Mouse (Mus musculus): ENCODE data around the gene Phldb3.

Phldb3 gene

DNA sequence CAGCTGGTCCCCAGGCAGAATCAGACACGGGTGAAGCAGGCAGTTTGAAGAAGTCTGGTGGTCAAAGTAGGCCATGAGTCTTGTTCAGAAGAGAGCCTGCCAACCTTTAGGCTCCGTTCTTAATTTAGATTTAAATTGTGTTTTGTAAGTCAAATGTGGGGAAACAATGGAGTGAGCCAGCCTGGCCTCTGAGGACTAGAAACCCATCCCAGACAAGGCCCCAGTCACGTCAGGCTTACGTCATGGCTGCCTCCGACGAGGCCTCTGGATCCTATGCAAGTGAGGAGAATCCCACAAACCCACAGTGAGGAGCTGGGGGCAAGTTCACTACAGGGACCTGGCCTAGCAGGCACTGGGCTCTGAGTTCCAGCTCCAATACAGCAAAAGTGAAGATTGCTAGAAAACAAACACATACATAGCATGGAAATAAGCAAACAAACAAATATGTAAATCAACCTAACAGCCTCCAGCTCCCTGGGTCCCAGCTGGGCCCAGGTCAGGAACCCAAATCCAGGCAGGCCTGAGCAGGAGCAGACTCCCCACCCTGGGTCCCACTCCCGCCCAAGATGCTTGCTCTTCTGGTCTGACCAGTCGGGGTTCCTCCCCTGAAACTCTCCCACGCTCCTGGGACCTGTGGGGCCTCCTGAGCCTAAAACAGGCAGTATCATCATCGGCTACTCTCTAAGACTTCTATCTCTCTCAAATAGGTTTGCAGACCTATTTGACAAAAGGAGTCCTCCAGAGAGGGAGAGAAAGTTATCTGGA lies 19.7 kb downstream of the Phldb3 start:
- in situ Hi-C loops (cut with MboI): no loop called here

DNA sequence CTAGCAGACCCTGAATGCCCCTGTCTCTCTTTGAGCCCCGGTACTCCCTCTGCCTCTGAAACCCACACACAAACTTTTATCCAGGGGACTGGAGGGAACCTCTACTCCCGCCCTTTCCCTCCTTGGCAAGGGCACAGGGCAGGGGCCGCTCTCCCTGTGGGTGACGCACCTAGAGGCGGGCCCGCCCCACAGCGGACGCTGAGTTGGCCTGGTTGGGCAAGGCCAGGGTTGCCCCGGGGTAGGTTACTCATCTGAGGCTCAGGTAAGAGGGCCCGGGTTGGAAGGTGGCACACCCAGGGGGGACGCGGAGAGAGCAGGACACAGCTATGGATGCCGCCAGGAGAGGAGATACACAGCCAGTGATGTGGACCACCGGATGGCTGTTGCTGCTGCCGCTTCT lies 25.7 kb downstream of the Phldb3 start, which contains the start of gene Lypd3:
Gene Lypd3, plus strand, starts transcription at position 287 of the 400 bp plus-strand sequence.
- in situ Hi-C loops (cut with MboI): no loop called here

DNA sequence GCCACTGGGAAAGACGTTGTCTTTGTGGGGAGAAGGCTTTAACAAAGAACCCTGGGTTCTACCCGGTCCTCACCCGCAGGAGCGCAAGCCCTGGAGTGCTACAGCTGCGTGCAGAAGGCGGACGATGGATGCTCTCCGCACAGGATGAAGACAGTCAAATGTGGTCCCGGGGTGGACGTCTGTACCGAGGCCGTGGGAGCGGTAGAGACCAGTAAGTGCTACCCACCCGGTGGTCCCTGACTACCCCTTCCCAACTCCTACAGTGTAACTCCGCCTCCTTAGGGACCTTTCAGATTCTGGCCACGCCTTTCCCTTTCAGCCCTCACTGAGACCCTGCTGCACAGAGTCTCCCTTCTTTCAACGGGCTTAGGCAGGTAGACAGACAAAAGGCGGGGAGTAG lies 26.5 kb downstream of the Phldb3 start:
- in situ Hi-C loops (cut with MboI): no loop called here

DNA sequence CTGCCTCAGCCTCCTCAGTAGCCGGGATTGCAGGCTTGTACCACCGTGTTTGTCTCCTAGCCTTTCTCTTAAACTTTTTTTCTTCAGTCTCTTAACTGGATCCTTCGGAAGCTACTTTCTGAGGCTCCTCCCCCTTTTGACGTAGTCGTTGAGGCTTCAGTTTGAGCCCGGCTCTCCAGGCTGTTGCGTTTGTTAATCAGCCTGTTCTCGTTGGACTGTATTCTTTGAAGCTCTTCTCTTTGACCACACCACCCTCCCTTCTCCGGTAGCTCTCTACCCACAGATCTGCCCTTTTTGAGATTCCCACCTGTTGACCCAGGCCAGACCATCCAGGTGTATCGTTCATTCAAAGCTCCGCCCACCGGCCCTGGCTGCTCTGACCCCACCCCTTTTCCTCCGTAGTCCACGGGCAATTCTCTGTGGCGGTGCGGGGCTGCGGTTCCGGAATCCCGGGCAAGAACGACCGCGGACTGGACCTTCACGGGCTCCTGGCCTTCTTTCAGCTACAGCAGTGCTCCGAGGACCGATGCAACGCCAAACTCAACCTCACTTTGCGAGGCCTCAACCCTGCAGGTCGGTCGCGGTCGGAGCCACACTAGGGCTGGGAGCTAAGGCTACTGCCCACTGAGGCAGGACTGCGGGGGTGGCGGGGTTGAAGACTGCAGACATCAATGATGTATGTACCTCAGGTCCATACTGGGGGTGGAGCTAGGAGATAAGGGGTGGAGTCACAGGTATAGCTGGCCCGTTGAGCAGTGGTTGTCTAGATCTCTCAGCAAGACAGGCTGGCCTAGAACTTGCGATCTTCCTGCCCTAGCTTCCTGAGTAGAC lies 27.7 kb downstream of the Phldb3 start:
- in situ Hi-C loops (cut with MboI): no loop called here

DNA sequence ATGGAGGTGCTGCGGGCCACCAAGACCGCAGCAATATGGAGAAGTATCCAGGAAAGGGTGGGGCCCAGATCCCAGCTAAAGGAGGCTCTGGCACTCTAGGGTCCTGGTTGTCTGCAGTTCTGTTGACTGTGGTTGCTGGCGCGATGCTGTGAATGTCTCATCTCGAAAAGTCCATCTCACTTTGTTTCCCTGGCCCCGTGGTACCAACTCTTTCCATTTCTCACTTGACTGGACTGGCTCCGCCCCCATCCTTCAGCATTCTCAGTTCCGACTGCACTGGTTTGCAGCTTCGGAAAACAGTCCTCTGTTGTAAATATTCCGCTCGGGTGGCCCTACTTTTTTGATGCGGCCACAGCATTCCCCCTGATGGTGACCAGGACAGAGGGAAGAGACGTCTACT lies 29.9 kb downstream of the Phldb3 start:
- in situ Hi-C loops (cut with MboI): loop anchor here (5.0 kb wide), 1 partner anchor 33 kb away; no protein-coding TSS in a partner anchor

DNA sequence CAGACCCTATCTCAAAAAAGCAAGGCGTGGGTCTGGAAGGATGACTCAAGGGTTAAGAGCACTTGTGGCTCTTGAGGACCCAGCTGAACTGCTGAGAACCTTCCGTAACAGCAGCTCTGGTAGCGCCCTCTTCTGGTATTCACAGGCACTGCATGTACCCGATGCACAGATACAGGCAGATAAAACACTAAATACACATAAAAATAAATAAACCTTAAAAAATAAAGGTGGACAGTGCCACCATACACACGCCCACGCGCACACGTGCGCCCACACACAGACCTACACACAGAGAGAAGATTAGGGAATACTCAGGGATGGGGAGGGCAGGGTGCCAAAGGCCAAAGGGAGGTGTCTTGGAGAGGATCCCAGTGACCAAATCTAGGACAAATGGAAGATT lies 31.9 kb downstream of the Phldb3 start:
- in situ Hi-C loops (cut with MboI): loop anchor here (5.0 kb wide), 1 partner anchor 35 kb away; no protein-coding TSS in a partner anchor

DNA sequence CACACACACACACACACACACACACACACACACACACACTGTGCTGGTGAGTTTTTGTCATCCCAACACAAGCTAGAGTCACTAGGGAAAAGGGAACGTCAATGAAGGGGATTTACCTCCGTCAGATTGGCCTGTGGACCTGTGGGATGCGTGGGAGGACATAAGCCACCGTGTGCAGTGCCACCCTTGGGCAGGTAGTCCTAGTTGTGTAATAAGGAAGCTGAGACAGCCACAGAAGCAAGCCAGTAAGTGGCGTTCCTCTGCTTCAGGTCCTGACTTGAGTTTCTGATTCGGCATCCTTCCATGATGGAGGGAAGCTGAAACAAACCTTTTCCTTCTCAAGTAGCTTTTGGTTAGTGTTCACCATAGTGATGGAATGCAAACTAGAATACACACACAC lies 33.9 kb downstream of the Phldb3 start:
- in situ Hi-C loops (cut with MboI): loop anchor here (5.0 kb wide), 1 partner anchor 37 kb away; no protein-coding TSS in a partner anchor

DNA sequence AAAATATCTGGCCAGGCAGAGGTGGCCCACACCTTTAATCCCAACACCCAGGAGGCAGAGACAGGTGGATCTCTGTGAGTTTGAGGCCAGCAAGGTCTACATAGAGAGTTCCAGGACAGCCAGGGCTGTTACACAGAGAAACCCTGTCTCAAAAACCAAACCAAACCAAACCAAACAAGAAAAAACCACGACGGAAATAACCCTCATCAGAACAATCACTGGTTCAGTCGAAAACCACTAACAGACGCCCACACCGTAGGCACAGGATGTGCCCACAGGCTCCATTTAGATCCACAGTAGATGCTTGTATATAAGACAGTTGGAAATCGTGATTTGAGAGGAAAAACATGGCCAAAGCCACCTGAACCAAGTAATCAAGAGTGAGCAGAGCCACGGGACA lies 34.4 kb downstream of the Phldb3 start:
- in situ Hi-C loops (cut with MboI): loop anchor here (5.0 kb wide), 1 partner anchor 38 kb away; no protein-coding TSS in a partner anchor

DNA sequence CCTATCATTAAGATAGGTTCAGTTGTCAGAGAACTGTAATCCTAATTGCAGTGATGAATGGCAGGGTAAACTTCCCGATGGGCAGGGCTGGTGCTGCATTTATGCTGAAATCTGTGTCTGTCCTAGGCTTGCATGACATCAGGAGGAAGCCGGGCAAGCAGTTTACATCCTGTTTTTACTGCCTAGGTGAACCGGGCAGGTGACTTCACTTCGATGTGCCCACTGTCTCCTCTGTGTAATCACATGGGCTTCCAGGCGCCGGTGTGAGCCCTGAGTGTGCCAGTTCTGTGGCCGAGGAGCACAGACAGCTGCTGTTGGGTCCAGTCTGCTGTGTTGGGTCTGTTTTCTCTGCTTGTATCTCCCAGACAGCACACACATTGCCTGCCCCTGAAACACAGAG lies 35.9 kb downstream of the Phldb3 start:
- in situ Hi-C loops (cut with MboI): no loop called here

DNA sequence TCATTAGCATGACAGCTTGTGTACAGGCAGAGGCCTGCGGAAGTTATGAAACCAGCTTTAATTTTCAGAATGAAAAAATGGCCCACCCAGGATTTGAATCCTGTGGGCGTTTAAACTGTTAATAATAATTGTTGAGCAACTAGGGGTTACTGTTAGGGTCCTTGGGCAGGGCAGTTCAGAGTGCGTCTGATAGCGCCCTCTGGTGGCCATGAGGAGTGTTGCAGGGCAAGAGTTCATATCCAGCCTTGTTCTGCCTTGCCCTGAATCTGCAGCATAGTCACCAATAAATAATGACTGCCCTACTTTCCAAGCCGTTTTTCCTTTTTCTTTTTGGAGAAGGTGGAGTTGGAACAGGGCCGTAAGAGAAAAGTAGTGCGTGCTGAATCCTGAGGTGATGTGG lies 43.1 kb downstream of the Phldb3 start:
- in situ Hi-C loops (cut with MboI): no loop called here

DNA sequence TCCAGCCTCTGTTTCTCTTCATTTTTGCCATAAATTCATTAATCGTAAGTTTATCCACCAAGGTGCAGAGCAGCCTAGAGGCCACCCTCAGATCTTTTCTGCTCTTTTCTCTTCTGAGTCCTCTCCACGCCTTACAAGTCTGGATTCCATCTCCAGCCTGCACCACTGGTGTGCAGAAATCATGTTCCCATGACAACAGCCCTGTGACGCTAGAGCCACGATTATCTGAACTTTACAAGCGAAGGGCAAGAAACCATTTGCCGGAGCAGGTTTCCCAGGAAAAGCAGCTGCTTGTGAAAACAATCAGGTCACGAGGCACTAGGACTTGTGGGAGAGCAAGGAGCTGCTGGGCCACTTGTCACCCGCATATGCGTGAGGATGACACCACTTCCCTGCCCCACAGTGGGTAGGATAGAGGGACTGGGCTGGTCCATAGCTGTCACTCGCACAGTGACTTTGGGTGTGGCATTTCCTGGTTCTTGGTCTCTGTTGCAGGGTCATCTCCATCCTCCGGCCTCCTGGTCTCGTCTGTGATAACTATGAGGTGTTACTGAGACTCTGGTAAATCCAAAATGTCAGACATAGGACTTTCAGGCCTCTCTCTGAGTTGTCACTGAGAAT lies 49.3 kb downstream of the Phldb3 start:
- in situ Hi-C loops (cut with MboI): no loop called here

DNA sequence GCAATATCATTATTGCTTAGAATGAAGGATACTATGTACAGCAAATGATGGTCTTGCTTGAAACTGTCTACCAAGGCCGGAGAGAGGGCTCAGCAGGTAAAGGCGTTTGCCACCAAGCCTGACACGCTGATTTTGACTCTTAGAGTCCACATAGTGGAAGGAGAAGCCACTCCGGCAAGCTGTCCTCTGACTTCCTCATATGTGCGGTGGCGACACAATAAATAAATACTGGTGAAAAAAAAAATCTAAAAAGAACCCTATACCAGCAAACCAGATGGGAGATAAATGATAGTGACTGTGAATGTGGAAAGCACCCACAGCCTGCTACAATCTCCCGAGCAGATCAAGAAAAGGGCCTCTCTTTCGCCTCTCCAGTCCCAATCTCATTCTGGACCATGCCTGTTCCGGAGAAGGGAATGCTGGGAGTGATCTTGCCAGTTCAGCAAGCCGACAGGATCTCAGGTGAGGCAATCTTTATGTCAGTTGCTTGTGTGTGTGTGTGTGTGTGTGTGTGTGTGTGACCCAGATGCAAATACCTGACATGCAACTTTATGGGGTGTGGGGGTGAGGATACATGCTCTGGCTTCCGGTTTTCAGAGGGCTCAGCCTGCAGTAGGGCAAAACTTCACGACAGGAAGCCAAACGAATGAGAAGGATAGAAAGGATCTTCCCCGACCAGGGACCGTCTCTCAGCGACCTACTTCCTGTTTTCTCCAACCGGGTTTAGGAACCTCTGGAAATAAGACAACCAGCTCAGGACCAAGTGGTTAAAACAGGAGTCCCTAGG lies 50.7 kb downstream of the Phldb3 start:
- in situ Hi-C loops (cut with MboI): no loop called here

DNA sequence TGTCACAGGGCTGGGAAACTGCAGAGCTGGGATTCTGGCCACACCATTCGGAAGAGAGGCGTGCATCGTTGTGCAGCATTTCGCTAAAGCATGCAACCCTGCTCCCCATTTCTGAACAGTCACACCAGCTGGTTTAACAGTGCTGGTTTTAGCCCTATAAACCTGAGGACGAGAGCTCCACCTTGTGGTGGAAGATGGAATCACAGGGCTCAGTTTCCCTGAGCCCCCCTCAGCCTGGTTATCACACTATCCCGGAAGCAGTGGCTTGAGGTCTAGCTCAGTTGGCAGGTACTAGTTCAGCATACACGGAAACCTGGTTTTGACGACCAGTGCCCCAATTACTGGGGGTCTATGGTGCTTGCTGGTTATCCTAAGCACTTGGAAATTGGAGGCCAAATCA lies 52.0 kb downstream of the Phldb3 start:
- in situ Hi-C loops (cut with MboI): no loop called here

DNA sequence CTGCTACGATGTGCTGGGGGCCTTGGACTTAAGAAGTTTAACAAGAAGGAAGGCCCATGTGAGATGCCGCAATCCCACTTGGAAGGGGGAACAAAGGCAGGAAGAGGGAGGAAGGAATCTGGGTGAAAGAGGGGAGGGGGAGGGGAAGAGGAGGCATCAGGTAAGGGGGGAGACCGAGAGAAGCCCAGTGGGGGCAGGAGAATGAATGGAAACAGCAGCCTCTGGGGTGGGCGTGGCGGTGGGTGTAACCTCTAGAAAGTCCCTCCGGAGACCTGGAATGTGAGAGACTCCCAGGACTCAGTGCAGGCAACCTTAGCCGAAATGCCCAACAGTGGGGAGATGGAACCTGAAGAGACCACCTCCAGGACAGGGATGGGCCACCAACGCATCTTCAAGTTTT lies 53.7 kb downstream of the Phldb3 start:
- in situ Hi-C loops (cut with MboI): no loop called here

DNA sequence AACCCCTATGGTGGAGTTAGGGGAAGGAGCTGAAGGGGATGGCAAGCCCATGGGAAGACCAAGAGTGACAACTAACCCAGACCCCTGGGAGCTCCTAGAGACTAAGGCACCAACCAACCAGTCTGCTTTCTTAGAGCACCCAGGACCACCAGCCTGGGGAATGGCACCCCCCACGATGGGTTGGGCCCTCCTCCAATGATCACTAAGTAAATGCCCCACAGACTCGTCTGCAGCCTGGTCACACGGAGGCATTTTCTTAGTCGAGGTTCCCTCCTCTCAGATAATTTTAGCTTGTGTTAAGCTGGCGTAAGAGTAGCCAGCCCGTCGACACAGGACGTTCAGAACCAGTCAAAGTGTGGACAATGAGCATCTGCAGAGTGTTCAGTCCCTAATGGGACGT lies 54.4 kb downstream of the Phldb3 start:
- in situ Hi-C loops (cut with MboI): no loop called here

DNA sequence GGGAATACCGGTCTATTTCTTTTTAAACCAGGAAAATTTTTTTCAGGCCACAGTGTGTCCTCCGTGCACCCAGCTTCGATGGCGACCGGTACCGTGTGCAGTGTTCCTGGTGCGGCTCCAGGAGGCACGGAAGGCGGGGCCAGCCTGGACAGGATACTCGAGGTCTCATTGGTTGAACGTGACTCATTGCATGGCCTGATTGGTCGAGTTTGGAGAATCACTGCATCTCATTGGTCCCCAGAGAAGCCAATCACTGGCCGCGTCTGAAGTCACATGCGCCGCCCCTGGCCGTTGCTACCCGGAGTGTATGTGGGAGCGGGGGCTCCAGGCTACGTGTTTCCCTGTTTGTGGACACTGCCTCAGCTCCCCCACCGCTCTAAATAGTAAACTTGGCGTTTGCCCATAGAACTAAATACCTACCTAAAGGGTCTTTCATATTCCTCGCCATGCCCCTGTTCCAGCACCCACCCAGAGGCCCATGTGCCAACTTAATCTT lies 61.4 kb downstream of the Phldb3 start:
- in situ Hi-C loops (cut with MboI): no loop called here

DNA sequence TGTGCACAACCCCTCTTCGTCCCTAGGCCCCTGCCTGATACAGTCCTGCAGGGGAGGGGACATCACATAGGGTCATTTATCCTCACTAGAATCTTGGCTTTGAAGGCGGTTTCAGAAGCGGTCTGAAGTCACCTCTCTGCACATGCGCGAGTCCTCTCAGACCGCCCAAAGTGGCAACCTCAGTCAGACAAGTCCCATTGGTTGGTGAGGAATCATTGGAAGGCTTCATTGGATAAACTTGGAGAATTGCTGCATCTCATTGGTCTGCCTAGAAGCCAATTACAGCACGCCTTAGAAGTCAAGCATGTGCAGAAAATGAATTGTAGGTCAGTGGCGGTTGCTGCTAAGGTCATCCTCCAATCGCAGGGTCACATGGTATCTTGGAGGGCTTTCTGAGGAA lies 66.0 kb downstream of the Phldb3 start, which contains the start of gene Tex101:
Gene Tex101, minus strand, starts transcription at position 101 of the 400 bp plus-strand sequence.
- in situ Hi-C loops (cut with MboI): no loop called here

Data from mature B cell (primary cell).